Mouse (Mus musculus) CH12.LX (cell line): ENCODE data around the gene Dapk2. TPM values are rescaled to one million over a fixed set of nuclear protein-coding genes. Genes with fewer than 3 reads are reported as not detected.

Source experiments
- DNase-seq: peaks from one replicate; pipeline ENCODE4 v3.0.0-alpha.2; 2013; ENCODE audit errors: extremely low read depth
- H3K27ac ChIP-seq: 2 replicates; pipeline ENCODE4 v1.5.1; 2012; ENCODE audit warnings: low read depth, mild to moderate bottlenecking, control low read depth, moderate library complexity; ENCODE audit not compliant: insufficient read depth
- H3K27me3 ChIP-seq: replicated peaks from 2 replicates; pipeline ENCODE3; 2012; ENCODE audit warnings: inconsistent platforms
- H3K36me3 ChIP-seq, 2 experiments: replicated peaks in 1 of 2; 2 replicates each; pipeline versions ENCODE3 to v1.6.1; 2012; ENCODE audit warnings: inconsistent platforms in 1 of 2, low read length in 1 of 2, mild to moderate bottlenecking in 1 of 2, mixed read lengths in 1 of 2, moderate library complexity in 1 of 2; ENCODE audit not compliant: control insufficient read depth in 1 of 2, insufficient read depth in 1 of 2
- H3K4me1 ChIP-seq, 2 experiments: 2 replicates each; pipeline ENCODE4 v1.6.1; 2012; ENCODE audit warnings: inconsistent platforms in 1 of 2, moderate library complexity in 1 of 2; ENCODE audit not compliant: insufficient read depth in 2 of 2, control insufficient read depth in 1 of 2
- H3K4me2 ChIP-seq: 2 replicates; pipeline ENCODE4 v1.6.1; 2012; ENCODE audit warnings: low read depth, mild to moderate bottlenecking, control low read depth; ENCODE audit not compliant: poor library complexity, insufficient read depth, severe bottlenecking
- H3K4me3 ChIP-seq, 3 experiments: fragments of 150-350 bp in 1 of 3; sonication (generic) in 1 of 3; replicated peaks in 1 of 3; 2 replicates each; pipeline versions ENCODE3 to v1.5.1; 2011 to 2012; ENCODE audit warnings: low read depth in 2 of 3, low read length in 2 of 3, mild to moderate bottlenecking in 2 of 3, moderate library complexity in 2 of 3, control low read depth in 1 of 3, improper control_type of control experiment in 1 of 3, inconsistent platforms in 1 of 3, mixed read lengths in 1 of 3; ENCODE audit not compliant: poor library complexity in 1 of 3
- H3K79me2 ChIP-seq: replicated peaks from 2 replicates; pipeline ENCODE4 v1.6.1; 2012; ENCODE audit warnings: mild to moderate bottlenecking, moderate library complexity; ENCODE audit not compliant: control insufficient read depth, poor library complexity, insufficient read depth, severe bottlenecking; ENCODE audit errors: extremely low read depth
- H3K9ac ChIP-seq: 2 replicates; pipeline ENCODE4 v1.6.1; 2012; ENCODE audit warnings: low read depth, mild to moderate bottlenecking, control low read depth, moderate library complexity; ENCODE audit not compliant: insufficient read depth
- H3K9me3 ChIP-seq: replicated peaks from 2 replicates; pipeline ENCODE3; 2012; ENCODE audit warnings: low read length, inconsistent platforms, mixed read lengths
- CHD1 ChIP-seq: IDR thresholded peaks from 2 replicates; pipeline ENCODE4 v1.6.1; 2012; ENCODE audit warnings: low read depth, low read length, improper control_type of control experiment, inconsistent platforms
- ETS1 ChIP-seq: conservative IDR thresholded peaks from 2 replicates; pipeline ENCODE4 v1.6.1; 2012; ENCODE audit warnings: low read depth, mild to moderate bottlenecking, inconsistent platforms, low read length, improper control_type of control experiment, moderate library complexity
- HCFC1 ChIP-seq: IDR thresholded peaks from 2 replicates; pipeline ENCODE4 v1.6.1; 2012; ENCODE audit warnings: low read depth, mild to moderate bottlenecking, inconsistent platforms, low read length, improper control_type of control experiment
- IRF4 ChIP-seq: IDR thresholded peaks from 2 replicates; pipeline ENCODE4 v1.6.1; 2014; ENCODE audit warnings: low read depth, mild to moderate bottlenecking, inconsistent platforms, low read length, improper control_type of control experiment
- JUND ChIP-seq: conservative IDR thresholded peaks from 2 replicates; pipeline ENCODE4 v1.6.1; 2011; ENCODE audit warnings: low read depth, low read length, improper control_type of control experiment
- MAX ChIP-seq: IDR thresholded peaks from 2 replicates; pipeline ENCODE4 v1.6.1; 2011; ENCODE audit warnings: low read length, improper control_type of control experiment
- MXI1 ChIP-seq: IDR thresholded peaks from 2 replicates; pipeline ENCODE4 v1.6.1; 2011; ENCODE audit warnings: mild to moderate bottlenecking, low read depth, low read length, improper control_type of control experiment
- MYC ChIP-seq: IDR thresholded peaks from 2 replicates; pipeline ENCODE4 v1.6.1; 2011; ENCODE audit warnings: low read depth, mild to moderate bottlenecking, improper control_type of control experiment, low read length
- NRF1 ChIP-seq: IDR thresholded peaks from 2 replicates; pipeline ENCODE4 v1.6.1; 2014; ENCODE audit warnings: low read depth, mild to moderate bottlenecking, inconsistent platforms, low read length, improper control_type of control experiment, moderate library complexity
- PAX5 ChIP-seq: IDR thresholded peaks from 2 replicates; pipeline ENCODE4 v1.6.1; 2012; ENCODE audit warnings: low read length, inconsistent platforms, mixed read lengths
- POLR2A ChIP-seq: IDR thresholded peaks from 2 replicates; pipeline ENCODE4 v1.6.1; 2011; ENCODE audit warnings: low read depth, mild to moderate bottlenecking, improper control_type of control experiment, low read length
- RAD21 ChIP-seq: IDR thresholded peaks from 2 replicates; pipeline ENCODE4 v1.6.1; 2011; ENCODE audit warnings: low read depth, mild to moderate bottlenecking, low read length, improper control_type of control experiment, moderate library complexity
- TBP ChIP-seq: conservative IDR thresholded peaks from 2 replicates; pipeline ENCODE4 v1.6.1; 2011; ENCODE audit warnings: low read depth, low read length, improper control_type of control experiment
- USF2 ChIP-seq: conservative IDR thresholded peaks from 2 replicates; pipeline ENCODE4 v1.6.1; 2011; ENCODE audit warnings: low read depth, low read length, improper control_type of control experiment
- ZKSCAN1 ChIP-seq: IDR thresholded peaks from 2 replicates; pipeline ENCODE4 v1.6.1; 2012; ENCODE audit warnings: low read depth, inconsistent platforms, low read length, improper control_type of control experiment, borderline replicate concordance
- dilution Hi-C: fragments of 300-500 bp; cut with MboI; formaldehyde crosslinking; loops from 2 replicates; pipeline ENCODE4 v1.14.3; 2020; ENCODE audit warnings: low sequenced_read_pairs; ENCODE audit not compliant: extremely low pct_unique_long_range_greater_than_20kb, extremely low pct_ligation_motif_present
- in situ Hi-C: fragments of 300-500 bp; cut with MboI; formaldehyde crosslinking; loops from 3 replicates; pipeline ENCODE4 v1.14.3; 2019; ENCODE audit warnings: low sequenced_read_pairs, low pct_ligation_motif_present, low pct_unique_long_range_greater_than_20kb, mixed read lengths
- polyA plus RNA-seq: library from polyadenylated mRNA; unstranded; fragments of >175 nt; gene quantifications from 2 replicates; pipeline ENCODE4 v1.2.1, GENCODE M21; 2012; ENCODE audit warnings: low read depth; ENCODE audit not compliant: insufficient read length
- total RNA-seq, 2 experiments: library from RNA; depleted of rRNA; stranded (reverse); fragments of 300-350 nt in 1 of 2; fragments of >200 nt in 1 of 2; gene quantifications; 2 replicates each; pipeline ENCODE4 v1.2.3; 2012 to 2014

Gene Dapk2
- total and polyA plus RNA-seq, 3 experiments = 25.2 to 60.3 (median 39.0) TPM

GRCm38 (mm10) chr9:66295577-66296120 is 137.6 kb downstream of the Dapk2 start:
- Histone ChIP-seq H3K27ac (no peak overlapping the region), H3K79me2 (no peaks in the 10 kb centered on the region), H3K4me1 (peaks cover 4 to 22% of the 10 kb centered on the region in 2 experiments), H3K9ac (no peak overlapping the region), H3K36me3 (no peaks in the 10 kb centered on the region), H3K9me3 (no peaks in the 10 kb centered on the region), H3K27me3 (no peaks in the 10 kb centered on the region), H3K4me2 (no peak overlapping the region), H3K4me3 (no peak overlapping the region)
- no peak for TF ChIP-seq ZKSCAN1
- no peak for TF ChIP-seq CHD1
- no peak for TF ChIP-seq JUND
- TF ChIP-seq MXI1 = no peak
- no peak for TF ChIP-seq MYC
- no peak for TF ChIP-seq IRF4
- no peak for TF ChIP-seq POLR2A
- TF ChIP-seq TBP = no peak
- no peak for TF ChIP-seq NRF1
- TF ChIP-seq MAX = no peak
- in situ Hi-C loops (loop anchor here (25.0 kb wide), 1 partner anchor 317 kb away; no protein-coding TSS in a partner anchor), dilution Hi-C loops (no loop called here)
- DNase-seq = no peak

GRCm38 (mm10) chr9:66298783-66299182 is 140.8 kb downstream of the Dapk2 start:
- Histone ChIP-seq H3K4me2 (no peak overlapping the region), H3K36me3 (no peaks in the 10 kb centered on the region), H3K9me3 (peaks cover 3% of the 10 kb centered on the region), H3K27ac (no peak overlapping the region), H3K9ac (no peak overlapping the region), H3K79me2 (no peaks in the 10 kb centered on the region), H3K27me3 (no peaks in the 10 kb centered on the region), H3K4me3 (no peak overlapping the region), H3K4me1 (peaks cover 4 to 29% of the 10 kb centered on the region in 2 experiments)
- dilution Hi-C loops (no loop called here), in situ Hi-C loops (loop anchor here (25.0 kb wide), 1 partner anchor 314 kb away; no protein-coding TSS in a partner anchor)
- TF ChIP-seq ETS1 = no peak
- no peak for DNase-seq

GRCm38 (mm10) chr9:66300448-66301027 is 142.5 kb downstream of the Dapk2 start:
- dilution Hi-C loops = no loop called here
- no peaks in the 10 kb centered on the region for H3K79me2 ChIP-seq
- no peaks in the 10 kb centered on the region for H3K27me3 ChIP-seq
- H3K4me3 ChIP-seq = no peak overlapping the region
- peaks cover 3% of the 10 kb centered on the region for H3K9me3 ChIP-seq
- no peak overlapping the region for H3K27ac ChIP-seq
- no peak overlapping the region for H3K4me2 ChIP-seq
- H3K9ac ChIP-seq = no peak overlapping the region
- H3K36me3 ChIP-seq = no peaks in the 10 kb centered on the region
- in situ Hi-C loops = no loop called here
- peaks cover 8 to 25% of the 10 kb centered on the region in 2 experiments for H3K4me1 ChIP-seq
- no peak for DNase-seq
- TF ChIP-seq PAX5 = no peak
- no peak for TF ChIP-seq RAD21
- no peak for TF ChIP-seq USF2
- no peak for TF ChIP-seq HCFC1
